Mouse (Mus musculus): ENCODE data around the gene Tbcel. TPM values are rescaled to one million over a fixed set of nuclear protein-coding genes. Genes with fewer than 3 reads are reported as not detected.

Tbcel gene
- polyA plus RNA-seq, 1 experiment from 2014 or later = 4.5 TPM

- Histone ChIP-seq H3K9me3 (no peaks in the 10 kb centered on the region), H3K4me3 (no peak overlapping the region), H3K27me3 (no peaks in the 10 kb centered on the region), H3K36me3 (no peaks in the 10 kb centered on the region), H3K4me1 (no peaks in the 10 kb centered on the region), H3K4me2 (no peak overlapping the region), H3K27ac (no peak overlapping the region), H3K9ac (no peak overlapping the region)
- WGBS = 54% methylated on average over 6 of the region's 6 CpGs
- ATAC-seq (ENCODE audit: borderline replicate concordance, extremely low read depth, low FRiP score, low TSS enrichment) = no peak
These were observed 135.8 kb downstream of the Tbcel start for GRCm38 (mm10) chr9:42371670-42372368.

Small RNA genes within 50 kb of the gene (microRNA-seq; reads per million reads assigned to microRNA genes)
- gene Gm44311 = not detected

Other genes with a start within 250 kb of the Tbcel start
- 33.5 and 33.7 TPM in 2 replicates for gene Sc5d, start 243.6 kb downstream of the Tbcel start, polyA plus RNA-seq (2015; fragmentation: Nextera tagmentation; extraction: Ambion mirVana)
- 0.04 TPM in 1 of 2 replicates, not detected in the other for gene Tecta, start 107.9 kb downstream of the Tbcel start, polyA plus RNA-seq (2015; fragmentation: Nextera tagmentation; extraction: Ambion mirVana)